Mouse (Mus musculus) left cerebral cortex, adult 2 months (tissue): ENCODE measurements around the gene Sipa1l1. TPM values are rescaled to one million over a fixed set of nuclear protein-coding genes. Genes with fewer than 3 reads are reported as not detected.

Source experiments
- DNase-seq, 2 experiments: peaks; one replicate each; pipeline ENCODE4 v3.0.0; 2021 to 2022; ENCODE audit warnings: low spot score in 2 of 2, mixed read lengths in 1 of 2; ENCODE audit errors: extremely low spot score in 1 of 2
- H3K27ac ChIP-seq: fragments of 200-600 bp; 2 replicates; pipeline ENCODE4 v1.8.1; 2022
- H3K4me3 ChIP-seq: fragments of 200-600 bp; 2 replicates; pipeline ENCODE4 v1.8.1; 2022
- CTCF ChIP-seq: fragments of 200-600 bp; IDR thresholded peaks from 2 replicates; pipeline ENCODE4 v1.8.1; 2022; ENCODE audit warnings: antibody characterized with exemption, mild to moderate bottlenecking, moderate library complexity
- intact Hi-C: fragments of 180-260 bp; cut with DNase I; formaldehyde crosslinking; loops from one replicate; pipeline ENCODE4 v1.15.1; 2025
- total RNA-seq, 2 experiments: library from RNA; stranded (reverse); gene quantifications; 2 replicates each; pipeline ENCODE4 v1.2.3; 2021

The Sipa1l1 gene
- total RNA-seq, 2 experiments from 2014 or later, result 311 to 327 TPM

- TF ChIP-seq CTCF, result no peak
- intact Hi-C loops, result loop anchor here (5.0 kb wide), 1 partner anchor 236 kb away; no protein-coding TSS in a partner anchor
- no peak for DNase-seq
- H3K4me3 ChIP-seq, result no peak overlapping the region
- H3K27ac ChIP-seq, result peak overlapping the region; percentile 57
Observed at GRCm38 (mm10) chr12:82408486-82408885, 239.4 kb downstream of the Sipa1l1 start.

GRCm38 (mm10) chr12:82409686-82410472, 240.8 kb downstream of the Sipa1l1 start:
- DNase-seq, result no peak
- H3K27ac ChIP-seq, result peak overlapping the region; percentile 57
- H3K4me3 ChIP-seq, result no peak overlapping the region
- TF ChIP-seq CTCF, result no peak
- intact Hi-C loops, result loop anchor here (5.0 kb wide), 1 partner anchor 238 kb away; no protein-coding TSS in a partner anchor

GRCm38 (mm10) chr12:82412291-82413032, 243.3 kb downstream of the Sipa1l1 start:
- intact Hi-C loops, result no loop called here

GRCm38 (mm10) chr12:82415690-82416364, 246.7 kb downstream of the Sipa1l1 start:
- no peak overlapping the region for H3K4me3 ChIP-seq
- H3K27ac ChIP-seq, result no peak overlapping the region
- intact Hi-C loops, result no loop called here
- no peak for DNase-seq
- TF ChIP-seq CTCF, result peak; percentile 30; the same call in 1 of the 2 replicates

More at GRCm38 (mm10) chr12:82412291-82413032, 243.3 kb downstream of the Sipa1l1 start:
- peak; percentile 38 to 41 for DNase-seq
- Histone ChIP-seq H3K27ac (peak overlapping the region; percentile 82), H3K4me3 (no peak overlapping the region)
- no peak for TF ChIP-seq CTCF

- H3K4me3 ChIP-seq, result no peak overlapping the region
- H3K27ac ChIP-seq, result no peak overlapping the region
- no peak for DNase-seq
- TF ChIP-seq CTCF, result no peak
- intact Hi-C loops, result no loop called here
Observed at GRCm38 (mm10) chr12:82419027-82419426, 249.9 kb downstream of the Sipa1l1 start.

- TF ChIP-seq CTCF, result no peak
- Histone ChIP-seq H3K4me3 (no peak overlapping the region), H3K27ac (0 out of 2 replicates have a peak overlapping the region, but pooled peaks have one; percentile 24)
- peak in 1 of 2 experiments; percentile 9 for DNase-seq
- intact Hi-C loops, result no loop called here
Observed at GRCm38 (mm10) chr12:82424783-82425182, 255.7 kb downstream of the Sipa1l1 start.

- Histone ChIP-seq H3K27ac (0 out of 2 replicates have a peak overlapping the region, but pooled peaks have one; percentile 28), H3K4me3 (no peak overlapping the region)
- no peak for TF ChIP-seq CTCF
- no peak for DNase-seq
- intact Hi-C loops, result no loop called here
Observed at GRCm38 (mm10) chr12:82425853-82426252, 256.7 kb downstream of the Sipa1l1 start.

GRCm38 (mm10) chr12:82427416-82427815, 258.3 kb downstream of the Sipa1l1 start:
- DNase-seq, result peak in 1 of 2 experiments; percentile 43
- intact Hi-C loops, result no loop called here
- no peak for TF ChIP-seq CTCF
- Histone ChIP-seq H3K27ac (no peak overlapping the region), H3K4me3 (no peak overlapping the region)

GRCm38 (mm10) chr12:82428466-82428865, 259.3 kb downstream of the Sipa1l1 start:
- TF ChIP-seq CTCF, result no peak
- peak overlapping the region; percentile 54; the same call in 1 of the 2 replicates for H3K27ac ChIP-seq
- DNase-seq, result peak in 1 of 2 experiments; percentile 17
- H3K4me3 ChIP-seq, result no peak overlapping the region
- intact Hi-C loops, result no loop called here

- no peak for TF ChIP-seq CTCF
- peak overlapping the region; percentile 44; the same call in 1 of the 2 replicates for H3K27ac ChIP-seq
- no peak overlapping the region for H3K4me3 ChIP-seq
- intact Hi-C loops, result no loop called here
- no peak for DNase-seq
Observed at GRCm38 (mm10) chr12:82433311-82433710, 264.2 kb downstream of the Sipa1l1 start.

GRCm38 (mm10) chr12:82434591-82434990, 265.5 kb downstream of the Sipa1l1 start:
- intact Hi-C loops, result no loop called here
- no peak overlapping the region for H3K4me3 ChIP-seq
- DNase-seq, result peak in 1 of 2 experiments; percentile 16
- TF ChIP-seq CTCF, result no peak
- H3K27ac ChIP-seq, result no peak overlapping the region
